Mouse (Mus musculus): Measurements from ENCODE around the gene Abhd14a. TPM values are rescaled to one million over a fixed set of nuclear protein-coding genes. Genes with fewer than 3 reads are reported as not detected.

Abhd14a gene
- polyA plus RNA-seq, 1 experiment from 2014 or later, result 38.3 TPM

DNA sequence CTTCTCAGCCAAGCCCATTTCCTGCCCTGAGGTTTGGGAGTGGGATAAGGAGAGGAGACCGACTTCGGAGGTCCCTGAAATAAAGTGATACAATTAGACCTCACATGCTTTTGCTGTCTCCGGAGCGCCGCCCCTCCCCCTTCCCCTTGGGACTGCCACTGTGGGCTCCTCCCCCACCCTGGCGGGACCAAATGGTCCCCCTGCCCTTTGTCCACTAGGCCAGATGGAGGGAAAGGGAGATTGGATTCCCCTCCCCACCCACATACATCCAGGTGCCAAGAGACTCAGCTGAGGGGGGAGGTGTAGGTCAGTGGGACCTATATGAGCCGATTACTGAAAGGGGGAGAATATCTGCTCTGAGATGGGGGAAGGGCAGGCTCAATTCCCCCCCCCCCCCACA is 5.3 kb upstream of the Abhd14a start:
- peak overlapping the region; percentile 85 for H3K4me3 ChIP-seq (ENCODE audit: low read depth, low read length)
- peak overlapping the region; percentile 73 for H3K4me2 ChIP-seq (ENCODE audit: low read depth, low read length, severe bottlenecking)
- WGBS, result 1% methylated on average over 6 of the region's 7 CpGs
- H3K27ac ChIP-seq (ENCODE audit: low read depth, low read length), result peak overlapping the region; percentile 89
- ATAC-seq (replicated peaks; ENCODE audit: low FRiP score) (peak; percentile 9), DNase-seq (ENCODE audit: low spot score) (peak; percentile 87)
- H3K9me3 ChIP-seq (ENCODE audit: control insufficient read depth, low read length), result no peaks in the 10 kb centered on the region
- H3K9ac ChIP-seq (ENCODE audit: low read length), result peak overlapping the region; percentile 98
- H3K36me3 ChIP-seq (ENCODE audit: control insufficient read depth, insufficient read depth, low read length), result no peaks in the 10 kb centered on the region
- H3K4me1 ChIP-seq (replicated peaks; ENCODE audit: control insufficient read depth, insufficient read depth, low read length), result peaks cover 49% of the 10 kb centered on the region
- H3K27me3 ChIP-seq (ENCODE audit: control insufficient read depth, insufficient read depth, low read length), result no peaks in the 10 kb centered on the region

- Histone ChIP-seq H3K36me3 (ENCODE audit: control insufficient read depth, insufficient read depth, low read length) (no peaks in the 10 kb centered on the region), H3K4me2 (ENCODE audit: low read depth, low read length, severe bottlenecking) (peak overlapping the region; percentile 73), H3K4me3 (ENCODE audit: low read depth, low read length) (peak overlapping the region; percentile 85), H3K4me1 (replicated peaks; ENCODE audit: control insufficient read depth, insufficient read depth, low read length) (peaks cover 46% of the 10 kb centered on the region), H3K27me3 (ENCODE audit: control insufficient read depth, insufficient read depth, low read length) (no peaks in the 10 kb centered on the region), H3K9ac (ENCODE audit: low read length) (peak overlapping the region; percentile 98), H3K9me3 (ENCODE audit: control insufficient read depth, low read length) (no peaks in the 10 kb centered on the region), H3K27ac (ENCODE audit: low read depth, low read length) (peak overlapping the region; percentile 89)
- DNase-seq (ENCODE audit: low spot score) (no peak), ATAC-seq (replicated peaks; ENCODE audit: low FRiP score) (no peak)
- WGBS, result 20% methylated on average over 6 of the region's 6 CpGs
Observed at GRCm38 (mm10) chr9:106452351-106452750, 4.9 kb upstream of the Abhd14a start.

- no peak for ATAC-seq (replicated peaks; ENCODE audit: low FRiP score)
- Histone ChIP-seq H3K9ac (ENCODE audit: low read length) (peak overlapping the region; percentile 24; the same call in 1 of the 2 replicates), H3K4me2 (ENCODE audit: low read depth, low read length, severe bottlenecking) (peak overlapping the region; percentile 73; the same call in 1 of the 2 replicates), H3K27ac (ENCODE audit: low read depth, low read length) (no peak overlapping the region), H3K36me3 (ENCODE audit: control insufficient read depth, insufficient read depth, low read length) (no peaks in the 10 kb centered on the region), H3K27me3 (ENCODE audit: control insufficient read depth, insufficient read depth, low read length) (no peaks in the 10 kb centered on the region), H3K4me3 (ENCODE audit: low read depth, low read length) (no peak overlapping the region; the same call in 1 of the 2 replicates), H3K9me3 (ENCODE audit: control insufficient read depth, low read length) (no peaks in the 10 kb centered on the region), H3K4me1 (replicated peaks; ENCODE audit: control insufficient read depth, insufficient read depth, low read length) (peaks cover 41% of the 10 kb centered on the region)
- DNase-seq (ENCODE audit: low spot score), result no peak
- WGBS, result 58% methylated on average over 2 of the region's 2 CpGs
Observed at GRCm38 (mm10) chr9:106451899-106452298, 4.4 kb upstream of the Abhd14a start.

DNA sequence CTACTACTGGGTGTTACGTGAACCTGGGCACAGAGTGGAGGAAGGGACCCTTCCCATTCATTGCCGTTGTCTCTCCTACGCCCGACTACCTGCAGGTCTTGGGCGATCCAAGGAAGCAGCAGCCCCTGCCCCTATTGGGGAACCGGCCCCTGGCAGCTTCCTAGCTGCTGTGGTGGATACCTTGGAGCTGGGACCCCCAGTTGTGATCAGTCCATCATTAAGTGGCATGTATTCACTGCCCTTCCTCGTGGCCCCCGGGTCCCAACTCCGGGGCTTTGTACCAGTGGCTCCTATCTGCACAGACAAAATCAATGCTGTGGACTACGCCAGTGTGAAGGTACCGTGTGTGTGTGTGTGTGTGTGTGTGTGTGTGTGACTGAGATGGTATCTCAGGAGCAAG is 3.8 kb upstream of the Abhd14a start:
- Histone ChIP-seq H3K9ac (ENCODE audit: low read length) (no peak overlapping the region), H3K4me2 (ENCODE audit: low read depth, low read length, severe bottlenecking) (no peak overlapping the region), H3K27ac (ENCODE audit: low read depth, low read length) (no peak overlapping the region), H3K27me3 (ENCODE audit: control insufficient read depth, insufficient read depth, low read length) (no peaks in the 10 kb centered on the region), H3K4me3 (ENCODE audit: low read depth, low read length) (no peak overlapping the region), H3K36me3 (ENCODE audit: control insufficient read depth, insufficient read depth, low read length) (no peaks in the 10 kb centered on the region), H3K4me1 (replicated peaks; ENCODE audit: control insufficient read depth, insufficient read depth, low read length) (peaks cover 38% of the 10 kb centered on the region), H3K9me3 (ENCODE audit: control insufficient read depth, low read length) (no peaks in the 10 kb centered on the region)
- no peak for ATAC-seq (replicated peaks; ENCODE audit: low FRiP score)
- no peak for DNase-seq (ENCODE audit: low spot score)
- 74% methylated on average over 11 of the region's 11 CpGs for WGBS

DNA sequence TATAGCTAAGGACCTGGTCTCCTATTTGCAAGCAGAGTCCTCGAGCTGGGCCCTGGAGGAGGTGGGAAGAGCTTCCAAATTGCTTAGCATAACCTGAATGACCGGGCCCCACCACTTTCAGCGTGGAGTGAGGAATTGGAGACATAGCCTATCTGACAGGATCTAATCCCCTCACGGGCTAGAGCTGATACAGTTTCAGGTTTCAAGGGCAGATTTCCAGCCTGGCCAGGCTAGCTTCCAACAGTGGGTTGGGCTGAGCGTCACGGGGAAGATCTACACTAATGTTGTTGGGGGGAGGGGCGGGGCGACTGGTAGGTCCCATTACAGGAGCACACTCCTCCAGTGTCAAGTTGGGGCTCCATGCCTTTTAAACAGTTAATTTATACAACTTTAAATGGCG is 3.2 kb upstream of the Abhd14a start:
- no peak for ATAC-seq (replicated peaks; ENCODE audit: low FRiP score)
- peaks cover 31% of the 10 kb centered on the region for H3K4me1 ChIP-seq (replicated peaks; ENCODE audit: control insufficient read depth, insufficient read depth, low read length)
- H3K4me2 ChIP-seq (ENCODE audit: low read depth, low read length, severe bottlenecking), result no peak overlapping the region

GRCm38 (mm10) chr9:106449947-106450346 is 2.5 kb upstream of the Abhd14a start:
- Histone ChIP-seq H3K4me3 (ENCODE audit: low read depth, low read length) (no peak overlapping the region), H3K4me1 (replicated peaks; ENCODE audit: control insufficient read depth, insufficient read depth, low read length) (peaks cover 27% of the 10 kb centered on the region), H3K4me2 (ENCODE audit: low read depth, low read length, severe bottlenecking) (no peak overlapping the region), H3K9me3 (ENCODE audit: control insufficient read depth, low read length) (no peaks in the 10 kb centered on the region), H3K9ac (ENCODE audit: low read length) (no peak overlapping the region), H3K36me3 (ENCODE audit: control insufficient read depth, insufficient read depth, low read length) (no peaks in the 10 kb centered on the region), H3K27ac (ENCODE audit: low read depth, low read length) (no peak overlapping the region), H3K27me3 (ENCODE audit: control insufficient read depth, insufficient read depth, low read length) (no peaks in the 10 kb centered on the region)
- DNase-seq (ENCODE audit: low spot score) (no peak), ATAC-seq (replicated peaks; ENCODE audit: low FRiP score) (no peak)
- WGBS, result 92% methylated on average over 8 of the region's 8 CpGs

More for the DNA sequence above, 3.2 kb upstream of the Abhd14a start:
- H3K36me3 ChIP-seq (ENCODE audit: control insufficient read depth, insufficient read depth, low read length), result no peaks in the 10 kb centered on the region
- no peak for DNase-seq (ENCODE audit: low spot score)
- H3K27me3 ChIP-seq (ENCODE audit: control insufficient read depth, insufficient read depth, low read length), result no peaks in the 10 kb centered on the region
- H3K9ac ChIP-seq (ENCODE audit: low read length), result no peak overlapping the region
- 23% methylated on average over 9 of the region's 9 CpGs for WGBS
- no peak overlapping the region for H3K4me3 ChIP-seq (ENCODE audit: low read depth, low read length)
- H3K9me3 ChIP-seq (ENCODE audit: control insufficient read depth, low read length), result no peaks in the 10 kb centered on the region
- H3K27ac ChIP-seq (ENCODE audit: low read depth, low read length), result no peak overlapping the region

DNA sequence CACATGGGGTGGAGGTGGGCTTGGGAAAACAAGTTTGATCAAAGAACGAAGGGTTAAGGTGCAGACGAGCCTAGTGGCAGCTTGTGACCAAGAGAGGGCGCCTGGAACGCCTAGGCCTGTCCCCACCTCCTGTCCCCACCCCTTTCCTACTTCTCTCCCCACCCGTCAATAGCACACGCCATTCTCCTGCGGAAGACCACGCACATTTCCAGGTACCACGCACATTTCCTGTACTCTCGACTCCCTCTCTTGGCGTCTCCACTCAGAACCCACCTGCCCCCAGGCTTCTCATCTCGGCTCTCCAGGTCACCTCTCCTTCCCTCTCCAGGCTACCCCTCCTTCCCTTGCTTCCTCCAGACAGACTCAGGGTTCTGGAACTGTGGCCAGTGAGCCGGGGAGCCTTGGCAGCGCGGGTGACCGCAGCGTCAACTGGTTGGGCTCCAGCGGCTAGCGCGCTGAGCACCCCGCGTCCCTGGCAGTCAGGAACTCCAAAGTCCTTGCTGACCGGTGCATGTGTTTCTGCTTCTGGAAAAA is 1.1 kb upstream of the Abhd14a start:
- 2% methylated on average over 23 of the region's 23 CpGs for WGBS
- peak overlapping the region; percentile 29 for H3K4me3 ChIP-seq (ENCODE audit: low read depth, low read length)
- H3K4me1 ChIP-seq (replicated peaks; ENCODE audit: control insufficient read depth, insufficient read depth, low read length), result peaks cover 27% of the 10 kb centered on the region
- H3K27ac ChIP-seq (ENCODE audit: low read depth, low read length), result no peak overlapping the region
- ATAC-seq (replicated peaks; ENCODE audit: low FRiP score), result peak; percentile 33
- no peaks in the 10 kb centered on the region for H3K9me3 ChIP-seq (ENCODE audit: control insufficient read depth, low read length)
- no peaks in the 10 kb centered on the region for H3K27me3 ChIP-seq (ENCODE audit: control insufficient read depth, insufficient read depth, low read length)
- peak; percentile 77 for DNase-seq (ENCODE audit: low spot score)
- H3K4me2 ChIP-seq (ENCODE audit: low read depth, low read length, severe bottlenecking), result peak overlapping the region; percentile 61
- no peaks in the 10 kb centered on the region for H3K36me3 ChIP-seq (ENCODE audit: control insufficient read depth, insufficient read depth, low read length)
- H3K9ac ChIP-seq (ENCODE audit: low read length), result peak overlapping the region; percentile 54

GRCm38 (mm10) chr9:106447951-106448350 is 473 bp upstream of the Abhd14a start:
- 40% methylated on average over 9 of the region's 9 CpGs for WGBS
- Histone ChIP-seq H3K4me3 (ENCODE audit: low read depth, low read length) (peak overlapping the region; percentile 37; the same call in 1 of the 2 replicates), H3K27me3 (ENCODE audit: control insufficient read depth, insufficient read depth, low read length) (no peaks in the 10 kb centered on the region), H3K4me2 (ENCODE audit: low read depth, low read length, severe bottlenecking) (peak overlapping the region; percentile 61), H3K9me3 (ENCODE audit: control insufficient read depth, low read length) (no peaks in the 10 kb centered on the region), H3K4me1 (replicated peaks; ENCODE audit: control insufficient read depth, insufficient read depth, low read length) (peaks cover 25% of the 10 kb centered on the region), H3K27ac (ENCODE audit: low read depth, low read length) (no peak overlapping the region), H3K9ac (ENCODE audit: low read length) (no peak overlapping the region; the same call in 1 of the 2 replicates), H3K36me3 (ENCODE audit: control insufficient read depth, insufficient read depth, low read length) (no peaks in the 10 kb centered on the region)
- no peak for DNase-seq (ENCODE audit: low spot score)
- ATAC-seq (replicated peaks; ENCODE audit: low FRiP score), result no peak; the same call in 1 of the 2 replicates

DNA sequence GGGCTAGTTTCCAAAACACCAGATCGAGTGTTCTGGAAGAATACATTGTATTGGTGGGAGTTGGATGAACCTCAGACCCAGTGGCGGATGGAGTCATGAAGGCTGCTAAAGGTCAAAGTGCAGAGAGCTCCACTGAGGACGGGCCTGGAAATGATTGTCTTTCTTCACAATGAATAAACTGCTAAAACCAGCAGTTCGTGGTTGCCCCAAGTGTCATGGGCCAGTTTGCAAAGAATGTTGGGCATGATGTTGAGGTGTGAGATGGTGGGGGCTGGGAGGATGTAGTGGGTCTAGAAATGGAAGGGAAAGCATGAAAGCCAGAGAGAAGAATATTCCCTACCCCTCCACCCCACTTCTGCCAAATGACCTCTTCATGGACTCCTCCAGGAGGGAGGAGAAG is 2.6 kb downstream of the Abhd14a start:
- no peaks in the 10 kb centered on the region for H3K36me3 ChIP-seq (ENCODE audit: control insufficient read depth, insufficient read depth, low read length)
- no peak overlapping the region for H3K9ac ChIP-seq (ENCODE audit: low read length)
- no peak overlapping the region for H3K4me2 ChIP-seq (ENCODE audit: low read depth, low read length, severe bottlenecking)
- H3K9me3 ChIP-seq (ENCODE audit: control insufficient read depth, low read length), result no peaks in the 10 kb centered on the region
- peaks cover 11% of the 10 kb centered on the region; the same call in 1 of the 2 replicates for H3K4me1 ChIP-seq (replicated peaks; ENCODE audit: control insufficient read depth, insufficient read depth, low read length)
- H3K27me3 ChIP-seq (ENCODE audit: control insufficient read depth, insufficient read depth, low read length), result no peaks in the 10 kb centered on the region
- ATAC-seq (replicated peaks; ENCODE audit: low FRiP score) (no peak), DNase-seq (ENCODE audit: low spot score) (peak; percentile 41)
- no peak overlapping the region for H3K4me3 ChIP-seq (ENCODE audit: low read depth, low read length)
- WGBS, result 85% methylated on average over 4 of the region's 4 CpGs
- no peak overlapping the region for H3K27ac ChIP-seq (ENCODE audit: low read depth, low read length)

Measured in forebrain, embryonic 11.5 days (tissue).